Mouse (Mus musculus) megakaryocyte progenitor cell, adult 5-6 weeks (primary cell): Measurements from ENCODE around the gene Atp8a2. TPM values are rescaled to one million over a fixed set of nuclear protein-coding genes. Genes with fewer than 3 reads are reported as not detected.

Source experiments
- ATAC-seq: replicated peaks from 2 replicates; pipeline ENCODE4 v1.8.0; 2016; ENCODE audit warnings: mild to moderate bottlenecking, moderate TSS enrichment, inconsistent platforms; ENCODE audit not compliant: poor library complexity
- total RNA-seq, 2 experiments: library from RNA; stranded (forward) in 1 of 2; stranded (reverse) in 1 of 2; fragments of 157-497, 149-512 nt in 1 of 2; fragments of 200-1000 nt in 1 of 2; gene quantifications; 2 replicates each; pipeline versions ENCODE4 v1.2.3 to v1.2.4; 2015 to 2017

The Atp8a2 gene
- total RNA-seq (2015) (0.32 and 0.68 TPM in 2 replicates), total RNA-seq (2017) (0.34 and 0.37 TPM in 2 replicates)

- no peak for ATAC-seq
Observed at GRCm38 (mm10) chr14:60196884-60197283, at the start of gene Atp8a2. Atp8a2 (minus strand) TSS chr14:60197179.

GRCm38 (mm10) chr14:60238551-60238950, 41.6 kb upstream of the Atp8a2 start:
- ATAC-seq = no peak

- no peak for ATAC-seq
Observed at GRCm38 (mm10) chr14:60219886-60220285, 22.9 kb upstream of the Atp8a2 start.

GRCm38 (mm10) chr14:60217616-60218015, 20.6 kb upstream of the Atp8a2 start:
- ATAC-seq = no peak

- no peak for ATAC-seq
Observed at GRCm38 (mm10) chr14:60216125-60216524, 19.1 kb upstream of the Atp8a2 start.

GRCm38 (mm10) chr14:60215000-60215399, 18.0 kb upstream of the Atp8a2 start:
- ATAC-seq = no peak

- no peak for ATAC-seq
Observed at GRCm38 (mm10) chr14:60214040-60214439, 17.1 kb upstream of the Atp8a2 start.

GRCm38 (mm10) chr14:60209166-60209565, 12.2 kb upstream of the Atp8a2 start:
- no peak for ATAC-seq

GRCm38 (mm10) chr14:60204993-60205392, 8.0 kb upstream of the Atp8a2 start:
- peak; percentile 55 for ATAC-seq

GRCm38 (mm10) chr14:60195999-60196398, 980 bp downstream of the Atp8a2 start:
- ATAC-seq = no peak

GRCm38 (mm10) chr14:60194606-60195005, 2.4 kb downstream of the Atp8a2 start:
- peak; percentile 71 for ATAC-seq

GRCm38 (mm10) chr14:60189771-60190170, 7.2 kb downstream of the Atp8a2 start:
- no peak for ATAC-seq

GRCm38 (mm10) chr14:60188201-60188825, 8.7 kb downstream of the Atp8a2 start:
- no peak for ATAC-seq

GRCm38 (mm10) chr14:60181306-60181705, 15.7 kb downstream of the Atp8a2 start:
- ATAC-seq = no peak

- ATAC-seq = no peak
Observed at GRCm38 (mm10) chr14:60178571-60178955, 18.4 kb downstream of the Atp8a2 start.

GRCm38 (mm10) chr14:60177614-60178570, 19.1 kb downstream of the Atp8a2 start:
- peak; percentile 59 for ATAC-seq

GRCm38 (mm10) chr14:60176891-60177613, 19.9 kb downstream of the Atp8a2 start:
- peak; percentile 35 for ATAC-seq

- peak; percentile 79 for ATAC-seq
Observed at GRCm38 (mm10) chr14:60176469-60176890, 20.5 kb downstream of the Atp8a2 start.

- no peak for ATAC-seq
Observed at GRCm38 (mm10) chr14:60172286-60173055, 24.5 kb downstream of the Atp8a2 start.

GRCm38 (mm10) chr14:60170845-60171610, 26.0 kb downstream of the Atp8a2 start:
- no peak for ATAC-seq
